Mouse (Mus musculus) thymus, postnatal 0 days (tissue): ENCODE measurements at regions not wholly inside any gene's neighbourhood (a gene's known extent, or its start where the extent isn't known, plus 50 kb on each side); places are given as distances from the start of the nearest gene placed in this dataset.

ENCODE experiments used
- DNase-seq: peaks from one replicate; pipeline ENCODE4 v3.0.0-alpha.2; 2015; ENCODE audit warnings: low spot score

- DNase-seq: no peak
These were observed 772.1 kb downstream of the Efna5 start for GRCm38 (mm10) chr17:62109052-62109451.

DNA sequence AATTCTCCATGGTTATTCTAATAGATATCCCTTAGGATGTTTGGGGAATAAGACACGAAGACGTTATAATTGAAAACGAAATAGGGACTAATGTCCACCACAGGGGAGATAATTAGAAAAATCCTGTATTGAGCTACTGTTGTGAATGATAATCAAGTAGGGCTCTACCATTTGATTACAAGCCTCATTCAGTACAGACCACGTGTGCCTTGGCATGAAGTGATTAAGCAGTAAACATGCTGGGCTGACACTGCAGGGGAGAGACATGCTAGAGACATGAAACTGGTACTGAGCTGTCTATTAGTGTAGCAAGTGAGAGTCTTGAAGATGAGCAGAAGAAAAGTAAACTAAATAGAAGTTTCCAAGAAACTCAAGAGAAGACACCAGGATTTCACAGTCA is 797.8 kb downstream of the Efna5 start:
- no peak for DNase-seq

DNA sequence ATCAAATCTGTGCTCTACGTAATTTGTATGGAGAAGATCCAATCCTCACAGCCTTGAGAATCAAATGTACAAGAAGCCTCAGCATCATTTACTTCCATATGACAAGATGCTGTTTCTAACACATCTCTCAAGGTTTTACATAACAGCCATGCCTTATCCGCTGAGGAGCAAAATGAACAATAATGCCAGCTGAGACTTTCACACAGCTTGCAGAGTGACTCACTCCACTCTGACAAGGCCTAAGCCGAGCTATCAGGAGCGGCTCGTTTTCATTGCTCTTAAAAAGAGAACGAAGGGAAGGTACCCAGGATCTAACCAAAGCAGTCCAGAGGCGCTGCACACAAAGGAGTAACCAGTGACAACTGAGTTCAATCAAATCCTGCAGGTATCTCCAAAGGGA is 803.5 kb downstream of the Efna5 start:
- DNase-seq: no peak

- no peak for DNase-seq
These were observed 816.2 kb downstream of the Efna5 start for GRCm38 (mm10) chr17:62064939-62065338.

GRCm38 (mm10) chr17:62058016-62058415 is 823.1 kb downstream of the Efna5 start:
- DNase-seq: no peak

GRCm38 (mm10) chr17:62054801-62055200 is 826.3 kb downstream of the Efna5 start:
- no peak for DNase-seq

DNA sequence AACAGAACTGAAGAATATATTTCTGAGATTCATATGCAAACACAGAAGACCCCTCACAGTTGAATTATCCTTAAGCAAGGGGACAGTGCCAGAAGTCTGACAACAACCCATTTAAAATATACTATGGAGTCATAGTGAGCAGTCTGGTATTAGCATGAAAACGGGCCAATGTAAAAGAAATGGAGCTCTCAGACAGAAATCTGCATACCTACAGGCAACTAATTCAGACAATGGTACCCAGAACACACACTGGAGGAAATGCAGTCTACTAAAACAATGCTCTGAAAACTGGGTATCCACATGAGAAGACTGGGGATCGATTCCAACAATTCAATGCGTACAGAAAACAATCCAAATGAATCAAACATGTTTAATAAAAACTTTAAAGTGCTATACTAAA is 832.1 kb downstream of the Efna5 start:
- DNase-seq: no peak

DNA sequence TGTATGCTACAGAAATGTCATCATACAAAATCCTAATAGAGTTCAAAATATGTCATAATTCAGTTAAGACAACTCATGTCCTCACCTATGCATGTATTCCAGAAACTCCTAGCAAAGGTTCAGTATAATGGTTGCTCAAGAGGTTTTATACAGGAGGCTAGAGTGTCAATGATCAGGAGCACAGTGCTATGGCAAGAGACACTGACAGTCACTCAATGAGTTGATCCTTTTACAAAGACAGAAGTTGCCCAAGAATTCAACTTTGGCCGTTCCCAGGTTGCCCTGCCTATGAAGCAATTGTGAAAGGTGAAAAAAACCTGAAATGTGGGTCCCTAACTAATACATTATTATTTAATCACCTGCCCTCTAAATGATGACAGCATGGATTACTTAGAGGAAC is 850.5 kb downstream of the Efna5 start:
- no peak for DNase-seq
